Mouse (Mus musculus) midbrain, embryonic 16.5 days (tissue): ENCODE data around the gene Cav3. TPM values are rescaled to one million over a fixed set of nuclear protein-coding genes. Genes with fewer than 3 reads are reported as not detected.

Experiments used
- ATAC-seq: fragments of 200-750 bp; cut with Nextera tagmentation; 2 replicates; pipeline ENCODE4 v1.8.0; 2017; ENCODE audit warnings: moderate TSS enrichment
- H3K27ac ChIP-seq: fragments of 300-500 bp; sonication (generic); 2 replicates; pipeline ENCODE4 v1.5.1; 2014; ENCODE audit warnings: mild to moderate bottlenecking, low read length, mixed read lengths
- H3K27me3 ChIP-seq: fragments of 300-500 bp; sonication (generic); 2 replicates; pipeline ENCODE4 v1.6.1; 2014; ENCODE audit warnings: low read depth, low read length, mixed read lengths; ENCODE audit not compliant: control insufficient read depth, insufficient read depth
- H3K36me3 ChIP-seq: fragments of 300-500 bp; sonication (generic); 2 replicates; pipeline ENCODE4 v1.6.1; 2014; ENCODE audit warnings: mild to moderate bottlenecking, low read length, moderate library complexity, mixed read lengths; ENCODE audit not compliant: control insufficient read depth, insufficient read depth
- H3K4me1 ChIP-seq: fragments of 300-500 bp; sonication (generic); 2 replicates; pipeline ENCODE4 v1.6.1; 2014; ENCODE audit warnings: mild to moderate bottlenecking, low read length, mixed read lengths; ENCODE audit not compliant: control insufficient read depth, insufficient read depth
- H3K4me2 ChIP-seq: fragments of 300-500 bp; sonication (generic); 2 replicates; pipeline ENCODE4 v1.6.1; 2014; ENCODE audit warnings: mild to moderate bottlenecking, low read length, mixed read lengths
- H3K4me3 ChIP-seq: fragments of 300-500 bp; sonication (generic); 2 replicates; pipeline ENCODE4 v1.5.1; 2014; ENCODE audit warnings: low read depth, mild to moderate bottlenecking, low read length, moderate library complexity, mixed read lengths
- H3K9ac ChIP-seq: fragments of 300-500 bp; sonication (generic); 2 replicates; pipeline ENCODE4 v1.6.1; 2014; ENCODE audit warnings: low read depth, low read length, mixed read lengths
- H3K9me3 ChIP-seq: fragments of 300-500 bp; sonication (generic); replicated peaks from 2 replicates; pipeline ENCODE4 v1.6.1; 2014; ENCODE audit warnings: mild to moderate bottlenecking, low read length, mixed read lengths; ENCODE audit not compliant: control insufficient read depth, poor library complexity, severe bottlenecking
- WGBS: fragments of 180-500 bp; shearing (Covaris S2); extraction: QIAGEN DNeasy Blood & Tissue Kit; methylation state at CpG from one replicate; pipeline ENCODE4 v1.1.7; 2014; 5-methylcytosine and 5-hydroxymethylcytosine counted together
- polyA plus RNA-seq: library from polyadenylated mRNA; unstranded; fragments of >200 nt; fragmentation: Nextera tagmentation; extraction: Ambion mirVana; gene quantifications from 2 replicates; pipeline ENCODE4 v1.2.1, GENCODE M21; 2015

The Cav3 gene
- polyA plus RNA-seq, 1 experiment from 2014 or later, result 0.16 TPM

DNA sequence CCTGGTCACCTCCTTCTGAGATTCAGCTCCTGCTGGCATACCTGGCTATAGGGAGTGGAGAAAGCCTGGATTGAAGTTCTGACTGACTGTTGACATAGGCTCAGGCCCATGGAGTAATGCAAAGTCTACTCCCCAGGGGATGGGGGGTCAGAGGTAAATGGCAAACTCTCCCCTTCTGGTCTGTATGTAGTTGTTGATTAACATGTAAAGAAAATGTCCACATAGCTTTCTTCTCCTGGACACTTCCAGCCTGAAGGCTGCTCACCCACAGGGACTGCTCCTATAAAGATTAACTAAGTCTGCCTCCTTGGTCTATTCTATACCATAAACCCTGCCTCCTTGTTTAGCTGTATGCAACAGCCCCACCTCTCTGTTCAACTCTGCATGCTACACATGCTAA lies 6.7 kb downstream of the Cav3 start:
- Histone ChIP-seq H3K27ac (no peak overlapping the region), H3K27me3 (no peaks in the 10 kb centered on the region), H3K36me3 (no peaks in the 10 kb centered on the region), H3K4me1 (no peaks in the 10 kb centered on the region), H3K4me2 (no peak overlapping the region), H3K4me3 (no peak overlapping the region), H3K9ac (no peak overlapping the region), H3K9me3 (no peaks in the 10 kb centered on the region)
- no peak for ATAC-seq

DNA sequence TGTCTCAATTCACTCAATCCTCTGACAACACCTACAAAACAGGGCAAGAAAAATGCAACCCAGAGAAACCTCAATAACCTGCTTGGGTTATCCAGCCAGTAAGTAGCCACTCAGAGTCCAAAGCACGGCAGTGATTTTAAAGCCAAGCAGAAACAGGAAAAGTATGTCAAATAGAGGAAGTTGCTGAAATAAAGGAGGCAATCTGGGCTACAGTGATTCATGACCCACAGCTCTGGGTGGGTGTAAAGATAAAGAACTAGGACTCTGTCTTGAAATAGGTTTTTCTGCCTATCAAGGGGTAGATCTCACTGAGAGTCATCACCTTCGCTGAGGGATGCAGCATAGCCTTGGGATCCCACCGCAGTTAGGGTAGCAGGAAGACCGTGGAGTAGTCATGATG lies 12.3 kb downstream of the Cav3 start:
- WGBS, result 93% methylated on average over 4 of the region's 4 CpGs
- Histone ChIP-seq H3K27me3 (no peaks in the 10 kb centered on the region), H3K9ac (no peak overlapping the region), H3K9me3 (no peaks in the 10 kb centered on the region), H3K36me3 (no peaks in the 10 kb centered on the region), H3K4me2 (no peak overlapping the region), H3K4me3 (no peak overlapping the region), H3K27ac (no peak overlapping the region), H3K4me1 (no peaks in the 10 kb centered on the region)
- no peak for ATAC-seq

DNA sequence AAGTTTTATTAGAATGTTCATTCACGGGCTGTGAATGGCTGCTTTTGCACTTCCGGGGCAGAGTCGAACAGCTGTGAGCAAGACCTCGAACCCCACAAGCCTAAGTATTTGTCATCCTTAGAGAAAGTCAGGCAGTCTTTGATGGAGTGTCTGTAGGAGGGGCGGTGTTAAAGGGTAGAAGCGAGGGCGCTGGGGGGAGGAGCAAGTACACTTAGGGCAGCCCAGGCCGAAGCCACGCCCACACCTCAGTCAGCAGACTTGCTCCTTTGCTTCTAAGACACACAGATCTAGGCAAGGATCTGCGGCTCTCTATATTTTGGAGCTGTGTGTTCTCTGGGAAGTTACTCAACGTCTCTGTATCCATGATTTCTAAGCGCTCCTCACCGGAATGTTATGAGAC lies 20.6 kb downstream of the Cav3 start:
- Histone ChIP-seq H3K36me3 (no peaks in the 10 kb centered on the region), H3K9ac (no peak overlapping the region), H3K27me3 (no peaks in the 10 kb centered on the region; the same call in 1 of the 2 replicates), H3K4me1 (no peaks in the 10 kb centered on the region), H3K9me3 (no peaks in the 10 kb centered on the region), H3K27ac (no peak overlapping the region), H3K4me2 (no peak overlapping the region), H3K4me3 (no peak overlapping the region)
- ATAC-seq, result no peak
- 59% methylated on average over 13 of the region's 13 CpGs for WGBS

DNA sequence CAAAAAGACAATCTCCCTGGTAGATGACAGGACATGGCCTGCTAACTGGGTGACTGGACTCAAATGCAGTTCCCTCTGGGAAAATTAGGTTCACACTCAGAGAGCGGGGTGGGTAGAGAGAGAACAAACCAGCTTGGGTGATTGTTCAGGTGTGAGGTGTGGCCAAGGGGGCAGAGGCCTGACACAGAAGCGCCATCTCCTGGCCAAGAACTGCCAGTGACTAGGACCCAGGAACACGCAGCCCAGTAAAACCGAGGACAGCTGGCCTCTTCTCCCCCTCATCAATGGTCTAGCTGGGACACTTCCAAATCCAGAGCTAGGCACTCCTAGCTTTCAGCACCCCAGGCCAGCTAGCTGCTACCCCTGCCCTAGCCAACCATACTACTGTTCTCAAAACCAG lies 25.0 kb downstream of the Cav3 start:
- H3K9me3 ChIP-seq, result no peaks in the 10 kb centered on the region
- no peak overlapping the region for H3K9ac ChIP-seq
- H3K4me2 ChIP-seq, result no peak overlapping the region
- peaks cover 21% of the 10 kb centered on the region for H3K27me3 ChIP-seq
- H3K36me3 ChIP-seq, result no peaks in the 10 kb centered on the region
- H3K4me1 ChIP-seq, result peaks cover 6% of the 10 kb centered on the region; the same call in 1 of the 2 replicates
- 8% methylated on average over 4 of the region's 4 CpGs for WGBS
- H3K4me3 ChIP-seq, result no peak overlapping the region
- no peak for ATAC-seq
- no peak overlapping the region for H3K27ac ChIP-seq

DNA sequence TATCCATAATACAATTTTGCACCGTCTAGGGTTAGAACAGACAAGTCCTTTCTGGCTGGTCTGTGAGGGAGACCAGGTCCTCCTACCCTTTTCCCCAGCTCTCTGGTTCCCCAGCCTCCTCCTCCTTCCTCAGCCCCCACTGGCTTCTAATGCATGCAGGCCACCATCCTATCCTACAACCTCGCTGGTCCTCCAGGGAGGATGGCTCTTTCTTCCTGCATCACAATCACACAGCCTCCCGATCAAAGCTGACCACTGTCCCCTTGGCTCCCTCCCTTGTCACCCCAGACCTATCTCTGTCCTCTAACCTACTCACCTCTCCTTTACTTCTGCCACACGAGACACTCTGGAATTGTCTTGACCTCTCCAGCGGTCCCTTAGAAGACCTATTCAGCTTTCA lies 28.7 kb downstream of the Cav3 start:
- 84% methylated on average over 5 of the region's 5 CpGs for WGBS
- Histone ChIP-seq H3K36me3 (no peaks in the 10 kb centered on the region), H3K27ac (no peak overlapping the region), H3K27me3 (peaks cover 33% of the 10 kb centered on the region), H3K9me3 (no peaks in the 10 kb centered on the region), H3K9ac (no peak overlapping the region), H3K4me3 (no peak overlapping the region), H3K4me1 (peaks cover 18% of the 10 kb centered on the region), H3K4me2 (no peak overlapping the region)
- ATAC-seq, result no peak

DNA sequence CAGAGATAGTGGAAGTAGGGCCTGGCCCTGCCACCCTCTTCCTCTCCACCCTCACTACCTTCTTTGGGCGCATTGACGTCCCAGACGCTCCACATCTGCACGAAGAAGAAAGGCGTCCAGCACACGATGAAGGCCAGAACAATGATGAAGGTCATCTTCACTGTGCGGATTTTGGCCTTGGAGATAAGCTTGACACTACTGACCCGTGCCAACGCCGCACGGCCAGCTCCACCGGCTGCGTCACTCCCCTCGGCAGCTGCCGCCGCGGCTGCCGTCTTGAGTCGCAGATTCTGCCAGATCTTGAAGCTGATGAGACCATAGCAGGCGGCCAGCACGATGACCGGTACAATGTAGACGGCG lies 29.5 kb downstream of the Cav3 start:
- peak; percentile 19; the same call in 1 of the 2 replicates for ATAC-seq
- H3K9ac ChIP-seq, result peak overlapping the region; percentile 60
- peaks cover 33% of the 10 kb centered on the region for H3K27me3 ChIP-seq
- no peaks in the 10 kb centered on the region for H3K36me3 ChIP-seq
- peak overlapping the region; percentile 87 for H3K4me2 ChIP-seq
- WGBS, result 28% methylated on average over 24 of the region's 24 CpGs
- H3K4me3 ChIP-seq, result peak overlapping the region; percentile 43
- no peak overlapping the region for H3K27ac ChIP-seq
- no peaks in the 10 kb centered on the region for H3K9me3 ChIP-seq
- H3K4me1 ChIP-seq, result peaks cover 18% of the 10 kb centered on the region

DNA sequence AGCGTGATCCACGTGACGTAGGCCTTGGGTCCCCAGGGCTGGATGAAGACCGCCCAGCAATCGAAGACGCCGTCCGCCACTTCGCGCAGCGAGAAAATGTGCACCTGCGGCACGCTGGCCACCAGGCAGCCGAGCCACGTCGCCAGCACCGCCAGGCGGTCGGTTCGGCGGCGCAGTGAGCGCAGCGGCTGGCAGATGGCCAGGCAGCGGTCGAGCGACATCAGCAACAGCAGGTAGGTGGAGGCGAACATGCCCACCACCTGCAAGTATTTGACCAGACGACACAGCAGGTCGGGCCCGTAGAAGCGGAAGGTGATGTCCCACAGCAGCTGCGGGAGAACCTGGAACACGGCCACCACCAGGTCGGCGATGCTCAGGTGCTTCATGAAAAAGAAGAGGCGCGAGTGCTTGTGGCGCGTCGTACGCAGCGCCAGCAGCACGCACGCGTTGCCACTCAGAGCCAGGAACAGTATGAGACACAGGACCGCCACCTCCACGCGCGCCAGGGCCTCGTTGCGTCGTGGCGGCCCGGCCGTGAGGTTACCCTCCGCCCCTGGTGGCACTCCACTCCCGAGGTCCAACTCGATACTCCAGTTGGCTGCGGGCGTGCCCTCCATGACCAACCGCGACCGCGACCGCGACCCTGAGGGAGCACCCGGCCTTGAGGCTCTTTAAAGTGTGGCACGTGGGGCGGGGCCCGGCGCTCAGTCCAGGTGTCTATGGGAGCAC lies 30.0 kb downstream of the Cav3 start:
- peak overlapping the region; percentile 43 for H3K4me3 ChIP-seq
- ATAC-seq, result peak; percentile 36

DNA sequence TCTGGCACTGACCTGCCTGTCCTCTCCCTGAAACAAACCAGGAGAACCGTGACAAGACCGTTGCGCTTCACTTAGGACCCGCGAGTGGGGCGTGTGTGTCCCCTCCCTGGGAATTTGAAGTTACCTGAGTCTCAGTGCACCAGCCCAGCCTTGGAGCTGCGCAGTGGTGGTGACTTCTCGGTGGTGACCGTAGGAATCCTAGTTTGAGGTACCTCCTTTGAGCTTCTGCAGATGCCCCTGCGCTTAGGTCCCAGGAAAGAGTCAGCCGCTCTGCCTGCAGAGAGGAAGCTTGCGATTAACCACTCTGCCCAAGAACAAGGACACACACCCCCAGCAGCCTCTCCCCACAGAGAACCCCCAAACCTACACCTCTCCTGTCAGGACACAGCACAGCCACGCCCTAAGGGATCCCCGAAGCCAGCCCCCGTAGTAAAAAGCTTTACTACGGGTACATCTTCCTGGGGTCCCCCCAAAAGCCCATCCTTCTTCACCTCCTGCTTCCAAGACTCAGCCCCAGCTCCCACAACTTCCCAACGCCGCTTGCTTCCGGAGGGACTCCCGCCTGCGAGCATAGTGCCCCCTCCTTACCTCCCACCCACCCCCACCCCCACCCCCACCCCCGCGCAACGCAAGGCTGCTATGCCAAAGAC lies 30.7 kb downstream of the Cav3 start, which contains the start of gene Oxtr:
TSS of gene Oxtr (minus strand) at position 34 of the 650 bp plus-strand sequence.
- Histone ChIP-seq H3K27me3 (peaks cover 33% of the 10 kb centered on the region), H3K27ac (no peak within 1 kb of the TSS), H3K9ac (peak within 1 kb of the TSS; percentile 64), H3K4me1 (peaks cover 18% of the 10 kb centered on the region), H3K9me3 (no peaks in the 10 kb centered on the region), H3K4me3 (peak within 1 kb of the TSS; percentile 43), H3K36me3 (no peaks in the 10 kb centered on the region), H3K4me2 (peak within 1 kb of the TSS; percentile 87)
- WGBS, result 8% methylated on average over 21 of the region's 24 CpGs
- ATAC-seq, result peak; percentile 34

More for the DNA sequence above, 30.0 kb downstream of the Cav3 start:
- peak overlapping the region; percentile 60 for H3K9ac ChIP-seq
- H3K27me3 ChIP-seq, result peaks cover 33% of the 10 kb centered on the region
- no peaks in the 10 kb centered on the region for H3K36me3 ChIP-seq
- H3K9me3 ChIP-seq, result no peaks in the 10 kb centered on the region
- H3K4me2 ChIP-seq, result peak overlapping the region; percentile 87
- 4% methylated on average over 71 of the region's 72 CpGs for WGBS
- peaks cover 18% of the 10 kb centered on the region for H3K4me1 ChIP-seq
- no peak overlapping the region for H3K27ac ChIP-seq

DNA sequence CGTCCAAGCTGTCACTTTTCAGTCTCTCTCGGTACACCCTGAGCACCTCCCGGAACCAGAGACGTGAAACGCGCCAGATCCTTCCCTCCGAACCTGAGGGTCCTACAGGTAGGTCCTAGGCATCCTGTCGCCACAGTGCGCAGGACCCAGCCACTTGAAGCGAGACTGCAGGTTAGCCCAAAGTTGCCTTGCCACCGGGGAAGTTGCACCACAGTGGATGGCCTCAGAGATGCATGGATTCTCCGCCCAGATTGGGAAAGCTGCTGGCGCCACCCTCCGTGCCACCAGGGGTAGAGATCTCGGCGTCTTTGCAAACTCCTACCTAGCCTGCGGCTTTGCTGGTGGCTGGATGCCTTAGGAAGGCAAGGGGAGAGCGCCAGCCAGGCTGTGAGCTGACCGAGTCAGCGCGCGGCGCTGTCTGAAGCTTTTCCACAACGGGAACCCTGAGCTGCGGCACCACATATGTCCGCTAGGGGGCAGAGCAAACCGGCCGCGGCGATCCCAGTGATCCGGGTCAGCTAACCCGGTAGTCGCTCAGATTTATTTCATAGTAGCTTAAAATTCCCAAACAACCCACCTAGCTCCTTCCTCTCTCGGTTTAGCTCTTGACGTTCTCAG lies 31.4 kb downstream of the Cav3 start:
- H3K4me1 ChIP-seq, result peaks cover 18% of the 10 kb centered on the region
- no peaks in the 10 kb centered on the region for H3K9me3 ChIP-seq
- peak overlapping the region; percentile 87 for H3K4me2 ChIP-seq
- H3K9ac ChIP-seq, result peak overlapping the region; percentile 64
- no peaks in the 10 kb centered on the region for H3K36me3 ChIP-seq
- H3K27ac ChIP-seq, result no peak overlapping the region
- WGBS, result 2% methylated on average over 35 of the region's 35 CpGs
- H3K4me3 ChIP-seq, result peak overlapping the region; percentile 43
- peaks cover 33% of the 10 kb centered on the region for H3K27me3 ChIP-seq
- peak; percentile 68 for ATAC-seq
